Mouse (Mus musculus): ENCODE results near the gene Cyp2c23.

Gene Cyp2c23

GRCm38 (mm10) chr19:43972129-43972528, 56.9 kb downstream of the Cyp2c23 start:
- no peak for DNase-seq (ENCODE audit: low read depth, low spot score)

- no peak for DNase-seq (ENCODE audit: low read depth, low spot score)
These were observed 60.5 kb downstream of the Cyp2c23 start for GRCm38 (mm10) chr19:43968436-43969026.

GRCm38 (mm10) chr19:43966481-43966880, 62.5 kb downstream of the Cyp2c23 start:
- DNase-seq (ENCODE audit: low read depth, low spot score): no peak

GRCm38 (mm10) chr19:43965496-43966085, 63.4 kb downstream of the Cyp2c23 start:
- no peak for DNase-seq (ENCODE audit: low read depth, low spot score)

- DNase-seq (ENCODE audit: low read depth, low spot score): peak; percentile 47
These were observed 66.2 kb downstream of the Cyp2c23 start for GRCm38 (mm10) chr19:43962795-43963194.

- DNase-seq (ENCODE audit: low read depth, low spot score): peak; percentile 53
These were observed 67.8 kb downstream of the Cyp2c23 start for GRCm38 (mm10) chr19:43961185-43961584.

GRCm38 (mm10) chr19:43960014-43960413, 69.0 kb downstream of the Cyp2c23 start:
- DNase-seq (ENCODE audit: low read depth, low spot score): no peak

- peak; percentile 79 for DNase-seq (ENCODE audit: low read depth, low spot score)
These were observed 69.8 kb downstream of the Cyp2c23 start for GRCm38 (mm10) chr19:43959162-43959561.

GRCm38 (mm10) chr19:43957881-43958280, 71.1 kb downstream of the Cyp2c23 start:
- DNase-seq (ENCODE audit: low read depth, low spot score): no peak

- DNase-seq (ENCODE audit: low read depth, low spot score): no peak
These were observed 71.6 kb downstream of the Cyp2c23 start for GRCm38 (mm10) chr19:43957402-43957801.

GRCm38 (mm10) chr19:43955266-43955665, 73.7 kb downstream of the Cyp2c23 start:
- DNase-seq (ENCODE audit: low read depth, low spot score): no peak

Measured in 3T3-L1 (cell line).